Mouse (Mus musculus): Measurements from ENCODE around the gene Ezr. TPM values are rescaled to one million over a fixed set of nuclear protein-coding genes. Genes with fewer than 3 reads are reported as not detected.

Gene Ezr
- polyA plus RNA-seq, 1 experiment = 148 TPM

- 49% methylated on average over 5 of the region's 5 CpGs for whole genome bisulfite sequencing
- no peak for DNase-seq (ENCODE audit: low read depth, low spot score)
Measured at GRCm38 (mm10) chr17:6772490-6772773, 10.2 kb downstream of the Ezr start.

GRCm38 (mm10) chr17:6771661-6772489, 10.7 kb downstream of the Ezr start:
- 66% methylated on average over 16 of the region's 16 CpGs for WGBS
- DNase-seq (ENCODE audit: low read depth, low spot score) = no peak

GRCm38 (mm10) chr17:6769602-6770001, 13.0 kb downstream of the Ezr start:
- DNase-seq (ENCODE audit: low read depth, low spot score) = no peak
- WGBS = 21% methylated on average over 4 of the region's 4 CpGs

- DNase-seq (ENCODE audit: low read depth, low spot score) = no peak
- 71% methylated on average over 5 of the region's 5 CpGs for whole genome bisulfite sequencing
Measured at GRCm38 (mm10) chr17:6768301-6768788, 14.2 kb downstream of the Ezr start.

GRCm38 (mm10) chr17:6767771-6768170, 14.8 kb downstream of the Ezr start:
- DNase-seq (ENCODE audit: low read depth, low spot score) = no peak
- WGBS = 52% methylated on average over 5 of the region's 5 CpGs

GRCm38 (mm10) chr17:6766823-6767222, 15.8 kb downstream of the Ezr start:
- WGBS = 55% methylated on average over 4 of the region's 4 CpGs
- DNase-seq (ENCODE audit: low read depth, low spot score) = no peak

- 44% methylated on average over 2 of the region's 2 CpGs for WGBS
- DNase-seq (ENCODE audit: low read depth, low spot score) = no peak
Measured at GRCm38 (mm10) chr17:6765886-6766285, 16.7 kb downstream of the Ezr start.

- DNase-seq (ENCODE audit: low read depth, low spot score) = no peak
- 89% methylated on average over 4 of the region's 4 CpGs for WGBS
Measured at GRCm38 (mm10) chr17:6764730-6765129, 17.9 kb downstream of the Ezr start.

- 63% methylated on average over 7 of the region's 7 CpGs for WGBS
- DNase-seq (ENCODE audit: low read depth, low spot score) = no peak
Measured at GRCm38 (mm10) chr17:6764227-6764593, 18.4 kb downstream of the Ezr start.

- WGBS = 58% methylated on average over 7 of the region's 7 CpGs
- no peak for DNase-seq (ENCODE audit: low read depth, low spot score)
Measured at GRCm38 (mm10) chr17:6763513-6764226, 18.9 kb downstream of the Ezr start.

GRCm38 (mm10) chr17:6759717-6760292, 22.8 kb downstream of the Ezr start:
- 77% methylated on average over 9 of the region's 9 CpGs for WGBS
- DNase-seq (ENCODE audit: low read depth, low spot score) = no peak

- DNase-seq (ENCODE audit: low read depth, low spot score) = no peak
- 76% methylated on average over 8 of the region's 8 CpGs for WGBS
Measured at GRCm38 (mm10) chr17:6758845-6759244, 23.7 kb downstream of the Ezr start.

GRCm38 (mm10) chr17:6757902-6758301, 24.7 kb downstream of the Ezr start:
- WGBS = 77% methylated on average over 16 of the region's 16 CpGs
- DNase-seq (ENCODE audit: low read depth, low spot score) = no peak

GRCm38 (mm10) chr17:6755873-6756272, 26.7 kb downstream of the Ezr start:
- no peak for DNase-seq (ENCODE audit: low read depth, low spot score)
- 54% methylated on average over 8 of the region's 8 CpGs for WGBS

GRCm38 (mm10) chr17:6755176-6755575, 27.4 kb downstream of the Ezr start:
- DNase-seq (ENCODE audit: low read depth, low spot score) = no peak
- WGBS = 89% methylated on average over 9 of the region's 9 CpGs

- WGBS = 79% methylated on average over 7 of the region's 7 CpGs
- no peak for DNase-seq (ENCODE audit: low read depth, low spot score)
Measured at GRCm38 (mm10) chr17:6752375-6752774, 30.2 kb downstream of the Ezr start.

GRCm38 (mm10) chr17:6751221-6751859, 31.2 kb downstream of the Ezr start:
- WGBS = 60% methylated on average over 11 of the region's 11 CpGs
- no peak for DNase-seq (ENCODE audit: low read depth, low spot score)

GRCm38 (mm10) chr17:6748779-6749464, 33.7 kb downstream of the Ezr start:
- DNase-seq (ENCODE audit: low read depth, low spot score) = no peak
- 59% methylated on average over 17 of the region's 17 CpGs for WGBS

- WGBS = 87% methylated on average over 7 of the region's 7 CpGs
- DNase-seq (ENCODE audit: low read depth, low spot score) = no peak
Measured at GRCm38 (mm10) chr17:6747478-6747877, 35.1 kb downstream of the Ezr start.
